Mouse (Mus musculus): ENCODE results near the gene Olfr885.

DNA sequence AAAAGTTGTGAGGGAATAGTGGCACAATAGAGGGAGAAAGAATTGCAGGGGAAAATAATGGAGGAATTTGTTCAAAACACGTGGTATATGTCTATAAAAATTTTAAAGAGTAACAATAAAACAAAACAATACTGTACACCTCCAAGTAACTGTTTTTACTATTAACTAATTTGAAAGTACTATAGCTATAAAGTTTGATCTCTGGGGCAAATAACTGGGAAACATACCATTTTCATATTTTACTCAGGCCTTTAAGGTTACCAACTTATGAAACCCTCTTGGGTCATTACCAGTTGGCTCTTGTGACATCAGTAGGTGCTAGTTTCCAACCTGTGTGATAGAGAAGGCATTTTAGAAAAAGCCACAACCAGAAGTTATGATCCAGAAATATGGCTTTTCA, 22.6 kb downstream of the Olfr885 start, which contains the start of gene Olfr887:
- TF ChIP-seq CTCF (IDR thresholded peaks at IDR 0.05; ENCODE audit: borderline replicate concordance, extremely low read depth, insufficient read depth, insufficient read length) (no peak), POLR2A (IDR thresholded peaks at IDR 0.05; ENCODE audit: borderline replicate concordance, extremely low read depth, insufficient read depth, insufficient read length, poor library complexity, severe bottlenecking) (no peak)
